Mouse (Mus musculus) CH12F3 (cell line): ENCODE results near the gene 2700097O09Rik.
"Not testable (repeated sequence)": the region's sequence is repeated elsewhere in the genome, so short reads cannot be mapped to it uniquely, and the experiment has no call there.

Experiments
- in situ Hi-C: fragments of 300-500 bp; cut with MboI; formaldehyde crosslinking; loops from 2 replicates; pipeline ENCODE4 v1.14.3; 2020; ENCODE audit warnings: low sequenced_read_pairs

The 2700097O09Rik gene

DNA sequence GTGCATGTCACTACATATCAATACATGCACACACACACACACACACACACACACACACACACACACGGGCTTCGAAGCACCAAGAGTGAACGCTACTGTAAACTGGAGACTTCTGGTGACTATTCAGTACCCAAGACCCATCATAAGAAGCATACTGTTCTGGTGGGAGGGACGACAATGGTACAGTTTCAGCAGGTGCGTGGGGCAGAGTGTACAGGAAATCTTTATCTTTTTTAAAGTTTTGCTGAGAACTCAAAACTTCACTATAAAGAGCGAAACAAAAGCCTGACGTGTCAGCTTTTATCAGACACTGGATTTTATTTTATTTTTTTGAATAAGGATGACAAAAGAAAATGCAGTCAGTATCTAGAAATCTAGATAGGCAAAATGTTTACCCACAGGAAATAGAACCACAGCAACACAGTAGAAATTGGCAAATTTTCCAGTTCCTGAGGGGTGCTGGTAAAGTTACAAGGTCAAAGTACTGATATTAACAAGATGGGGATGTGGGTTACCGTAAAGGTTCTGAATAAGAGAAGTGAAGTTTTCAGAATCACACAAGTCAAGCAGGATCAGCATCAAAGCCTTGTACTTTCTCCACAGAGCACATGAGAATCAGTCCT is 30.1 kb downstream of the 2700097O09Rik start:
- in situ Hi-C loops = no loop called here

DNA sequence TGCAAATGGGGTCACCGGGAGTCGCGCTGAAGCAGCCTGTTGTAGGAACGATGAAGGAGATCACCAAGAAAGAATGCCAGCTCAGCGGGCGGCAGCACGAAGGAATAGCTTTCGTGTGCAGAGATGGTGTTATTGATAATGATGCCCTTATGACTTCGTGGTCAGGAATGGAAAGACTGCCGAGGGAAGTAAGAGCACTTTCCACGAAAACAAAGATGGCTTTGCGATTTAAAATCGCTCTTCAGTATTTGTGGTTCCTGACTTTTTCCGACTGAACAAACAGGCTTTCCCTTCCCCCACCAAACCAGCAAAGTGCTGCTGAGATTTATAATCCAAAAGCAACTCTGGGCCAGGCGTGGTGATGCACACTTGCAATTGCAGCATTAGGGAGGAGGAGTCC is 38.9 kb downstream of the 2700097O09Rik start:
- in situ Hi-C loops = no loop called here

DNA sequence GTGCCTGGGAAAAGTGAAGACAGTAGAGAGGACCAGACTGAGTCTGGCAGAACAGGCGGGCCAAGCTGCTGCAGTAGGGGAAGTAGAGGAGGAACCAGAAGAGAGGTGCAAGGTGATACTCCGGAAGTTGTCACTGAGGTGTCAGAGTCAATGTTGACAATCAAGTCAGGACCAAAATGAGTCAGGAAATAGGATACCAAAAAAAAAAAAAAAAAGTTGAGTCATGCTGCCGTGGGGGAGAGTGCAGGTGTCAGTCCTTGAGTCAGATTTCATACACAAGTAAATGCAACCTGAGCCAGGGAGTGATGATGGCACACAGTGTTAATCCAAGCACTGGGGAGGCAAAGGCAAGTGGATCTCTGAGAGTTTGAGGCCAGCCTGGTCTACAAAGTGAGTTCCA is 52.8 kb downstream of the 2700097O09Rik start:
- in situ Hi-C loops = no loop called here

DNA sequence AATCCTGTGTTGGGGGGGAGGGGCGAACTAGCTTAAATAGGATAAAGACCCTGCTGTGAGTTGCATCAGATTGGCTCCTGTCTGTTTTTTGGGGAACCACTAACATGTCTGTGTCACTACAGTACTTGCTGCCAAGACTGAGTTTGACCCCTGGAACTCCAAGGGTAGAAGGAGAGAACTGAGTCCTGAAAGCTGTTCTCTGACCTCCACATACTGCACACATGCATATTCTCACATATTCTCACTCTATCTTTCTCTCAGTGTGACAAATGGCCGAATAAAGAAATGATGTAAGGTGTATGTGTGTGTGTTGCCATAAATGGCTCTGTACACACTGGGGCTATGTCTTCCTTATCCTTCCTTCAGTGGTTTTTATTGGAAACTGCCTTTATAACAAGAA is 56.6 kb downstream of the 2700097O09Rik start:
- in situ Hi-C loops = no loop called here

DNA sequence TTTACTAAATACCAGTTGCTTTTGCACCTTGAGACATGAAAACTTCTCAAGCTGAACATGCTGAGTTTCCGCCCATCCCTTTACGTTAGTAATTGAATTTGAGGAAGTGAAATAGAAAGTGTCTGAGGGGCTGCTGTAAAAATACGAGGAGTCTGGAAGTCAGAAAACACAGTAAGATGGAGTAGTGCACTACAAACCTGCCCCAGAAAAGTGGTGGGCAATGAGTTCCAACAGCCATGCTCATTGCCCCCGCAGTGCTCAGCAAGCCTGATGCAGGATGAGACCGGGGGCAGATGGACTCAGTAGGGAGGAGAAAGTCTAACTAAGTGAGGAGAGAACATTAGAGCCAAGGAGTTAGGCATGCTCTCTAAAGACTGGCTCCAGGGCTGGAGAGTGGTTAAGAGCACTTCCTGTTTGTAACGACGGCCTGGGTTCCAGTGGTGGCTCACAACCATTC is 60.5 kb downstream of the 2700097O09Rik start:
- in situ Hi-C loops = no loop called here

DNA sequence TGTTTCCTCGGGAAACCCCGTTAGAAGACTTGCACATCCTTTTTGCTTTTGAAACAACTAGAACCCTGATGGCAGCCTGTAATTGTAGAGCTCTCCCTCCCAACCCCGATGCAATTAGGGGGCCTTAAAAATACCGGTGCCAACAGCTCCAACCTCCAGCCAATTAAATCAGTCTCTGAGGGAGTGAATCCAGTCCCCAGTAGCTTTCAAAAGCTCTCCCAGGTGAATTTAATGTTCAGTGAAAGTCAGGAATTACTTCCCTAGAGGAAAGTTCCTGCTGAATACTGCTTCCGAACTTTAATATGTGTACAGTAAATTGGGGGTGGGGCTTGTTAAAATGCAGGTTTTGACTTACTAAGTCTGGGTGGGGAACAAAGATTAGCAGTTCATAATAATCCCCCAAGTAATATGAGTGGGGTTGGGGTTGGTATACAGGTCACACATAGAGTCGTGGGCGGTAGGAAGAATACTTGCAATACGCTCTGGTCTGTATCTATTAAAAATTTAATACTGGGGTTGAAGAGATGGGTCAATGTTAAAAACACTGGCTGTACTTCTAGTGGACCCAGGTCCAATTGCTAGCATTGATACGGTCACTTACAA is 62.7 kb downstream of the 2700097O09Rik start:
- in situ Hi-C loops = no loop called here

DNA sequence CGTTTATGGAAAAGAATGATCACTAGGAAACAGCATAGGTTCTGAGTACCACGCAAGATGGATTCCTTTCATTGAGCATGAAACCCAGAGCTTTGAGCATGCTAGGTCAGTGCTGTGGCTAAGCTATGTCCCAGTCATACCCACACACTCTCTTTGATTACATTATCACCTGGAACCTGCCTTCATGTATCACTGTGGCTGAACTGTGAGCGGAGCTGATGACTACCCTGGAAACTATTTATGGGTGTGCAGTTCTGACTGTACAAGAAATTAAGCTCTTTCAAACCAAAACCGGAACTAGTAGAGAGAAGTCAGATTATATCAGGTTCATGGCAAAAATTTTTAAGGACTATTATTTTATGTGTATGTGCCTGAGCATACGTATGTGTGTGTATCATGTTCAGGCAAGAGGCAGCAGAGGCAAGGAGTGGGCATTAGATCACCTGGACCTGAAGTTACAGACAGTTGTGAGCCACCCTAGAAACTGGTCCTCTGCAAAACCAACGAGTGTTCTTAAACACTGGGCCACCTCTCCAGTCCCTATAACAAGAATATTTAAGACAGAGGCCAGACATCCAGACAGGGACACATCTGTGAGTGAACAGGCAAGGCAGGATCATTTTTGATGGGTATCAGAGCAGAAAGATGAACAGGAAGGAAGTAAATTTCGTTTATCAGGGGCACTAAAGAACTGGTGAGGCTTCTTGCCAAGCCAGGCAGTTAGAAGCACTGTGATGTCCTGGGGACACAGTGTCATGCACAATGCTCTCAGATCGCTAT is 63.4 kb downstream of the 2700097O09Rik start:
- in situ Hi-C loops = no loop called here

DNA sequence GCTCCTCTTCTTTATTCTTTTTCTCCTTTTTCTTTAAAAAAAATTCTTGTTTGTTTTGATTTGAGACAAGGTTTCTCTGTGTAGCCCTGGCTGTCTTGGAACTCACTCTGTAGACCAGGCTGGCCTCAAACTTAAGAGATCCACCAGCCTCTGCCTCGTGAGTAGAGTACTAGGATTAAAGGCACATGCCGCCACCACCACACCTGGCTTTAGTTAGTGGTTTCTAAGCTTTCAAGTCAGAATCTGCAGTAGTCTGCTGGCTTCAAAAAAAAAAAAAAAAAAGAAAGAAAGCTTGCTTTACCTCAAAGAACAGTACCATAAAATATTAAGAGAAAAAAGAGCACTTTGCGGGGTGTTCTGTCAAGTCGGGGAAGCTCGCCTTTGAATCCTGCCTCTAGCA is 64.5 kb downstream of the 2700097O09Rik start:
- in situ Hi-C loops = no loop called here

DNA sequence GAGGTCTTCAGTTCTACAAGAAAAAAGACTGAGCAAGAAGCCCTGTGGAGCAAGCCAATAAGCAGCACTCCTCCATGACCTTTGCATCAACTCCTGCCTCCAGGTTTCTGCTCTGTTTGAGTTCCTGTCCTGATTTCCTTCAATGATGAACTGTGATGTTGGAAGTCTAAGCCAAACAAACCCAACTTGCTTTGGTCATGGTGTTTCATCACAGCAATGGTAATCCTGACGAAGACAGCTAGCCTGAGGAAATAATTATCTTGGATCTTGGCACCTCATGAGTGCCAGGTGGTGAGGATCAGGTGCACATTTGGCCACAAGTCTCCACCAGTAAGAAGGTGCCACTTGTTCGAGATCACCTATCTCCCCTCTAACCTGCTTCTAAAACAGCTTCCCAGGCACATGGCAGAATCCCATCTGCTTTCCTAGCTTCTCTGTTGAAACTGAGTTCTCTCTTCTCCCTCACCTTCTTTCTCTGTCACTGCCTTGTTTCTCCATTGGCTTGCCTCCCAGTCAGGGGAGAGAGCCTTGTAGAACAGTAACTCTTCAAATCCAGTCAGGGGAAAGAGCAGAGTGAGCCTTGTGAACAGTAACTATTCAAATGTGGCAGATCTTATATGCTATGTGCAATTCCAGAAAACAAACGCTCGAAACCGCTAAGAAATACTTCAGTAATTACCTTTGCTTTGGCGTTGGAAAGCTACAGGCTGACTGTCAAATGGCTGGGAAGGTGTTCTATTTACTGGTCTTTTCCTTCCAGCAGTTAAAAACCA is 66.1 kb downstream of the 2700097O09Rik start, which contains the start of gene Baz1a:
Gene Baz1a, minus strand, starts transcription at position 723 of the 773 bp plus-strand sequence.
- in situ Hi-C loops = no loop called here

DNA sequence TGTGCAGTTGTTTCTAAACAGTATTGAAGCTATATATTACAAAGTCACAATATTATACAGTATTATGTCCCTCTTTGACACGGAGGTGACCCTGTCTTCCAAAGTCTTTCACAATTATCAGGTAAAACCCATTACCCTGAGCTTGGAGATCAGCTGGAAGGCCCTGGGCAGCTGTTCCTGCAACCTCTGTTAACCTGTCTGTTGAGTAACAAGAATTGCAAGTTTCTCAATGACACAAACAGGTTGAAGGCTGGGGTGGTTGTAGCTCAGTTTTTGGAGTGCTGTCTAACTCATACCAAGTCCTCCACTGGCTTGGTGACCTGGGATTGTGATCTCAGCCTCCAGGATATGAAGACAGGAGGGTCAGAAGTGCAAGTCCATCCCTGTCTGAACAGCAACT is 66.9 kb downstream of the 2700097O09Rik start:
- in situ Hi-C loops = no loop called here

DNA sequence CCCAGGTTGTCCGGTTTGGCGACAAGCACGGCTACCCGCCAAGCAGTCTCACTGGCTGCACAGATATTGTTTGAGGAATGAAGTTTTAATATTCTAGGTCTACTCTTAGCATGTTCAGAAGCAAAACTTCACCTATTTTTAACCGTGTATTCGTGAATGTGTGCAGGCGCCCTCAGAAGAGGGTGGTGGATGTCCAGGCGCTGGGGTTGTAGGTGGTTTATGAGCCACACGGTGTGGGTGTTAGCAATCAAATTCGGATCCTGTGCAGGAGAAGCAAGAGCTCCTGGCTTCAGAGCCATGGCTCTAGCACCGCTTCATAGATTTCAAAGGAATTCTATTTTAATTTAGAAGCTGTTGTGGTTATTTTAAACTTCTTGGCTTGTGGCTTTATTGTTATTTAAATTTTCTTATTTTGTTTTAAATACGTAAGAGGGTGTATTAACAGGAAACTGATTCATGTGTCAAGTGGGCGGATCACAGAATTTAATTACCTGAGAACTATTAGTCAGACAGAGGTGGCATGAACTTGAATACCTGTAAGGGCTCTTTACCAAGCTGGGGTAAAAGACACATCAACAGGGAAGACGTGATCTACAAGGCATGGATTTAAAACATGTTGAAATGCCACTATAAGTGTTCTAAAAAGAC is 72.4 kb downstream of the 2700097O09Rik start:
- in situ Hi-C loops = no loop called here

DNA sequence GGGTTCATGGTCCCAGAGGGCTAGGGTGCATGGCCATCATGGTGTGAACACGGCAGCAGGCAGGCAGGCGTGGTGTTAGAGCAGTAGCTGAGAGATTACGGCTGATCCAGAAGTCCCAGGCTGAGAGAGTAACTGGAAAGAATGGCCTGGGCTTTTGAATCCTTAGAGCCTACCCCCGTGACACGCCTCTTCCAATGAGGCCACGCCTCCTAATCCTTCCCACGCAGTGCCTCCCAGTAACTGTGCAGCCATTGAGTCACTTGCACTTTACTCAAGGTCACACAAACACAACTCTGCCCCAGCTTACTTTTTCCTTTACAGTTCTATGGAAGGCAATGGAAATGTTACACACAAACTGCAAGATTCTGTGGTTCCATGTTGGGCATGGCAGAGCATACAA is 73.8 kb downstream of the 2700097O09Rik start:
- in situ Hi-C loops = no loop called here

DNA sequence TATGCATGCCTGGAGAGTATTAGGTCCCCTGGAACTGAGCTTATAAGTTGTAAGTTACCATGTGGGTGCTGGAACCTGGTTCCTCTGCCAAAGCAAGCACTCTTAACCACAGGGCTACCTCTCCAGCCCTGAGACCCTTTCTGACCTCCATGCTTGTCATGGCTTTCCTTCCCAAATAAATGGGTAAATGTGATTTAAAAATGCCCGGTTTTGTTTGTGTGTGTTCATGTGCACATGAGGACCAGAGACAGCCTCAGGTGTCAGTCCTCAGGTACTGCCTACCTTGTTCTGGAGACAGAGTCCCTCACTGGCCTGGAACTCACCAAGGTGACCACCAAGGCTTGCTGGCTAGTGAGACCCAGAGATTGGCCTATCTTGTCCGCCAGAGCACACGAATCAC is 75.5 kb downstream of the 2700097O09Rik start:
- in situ Hi-C loops = no loop called here

DNA sequence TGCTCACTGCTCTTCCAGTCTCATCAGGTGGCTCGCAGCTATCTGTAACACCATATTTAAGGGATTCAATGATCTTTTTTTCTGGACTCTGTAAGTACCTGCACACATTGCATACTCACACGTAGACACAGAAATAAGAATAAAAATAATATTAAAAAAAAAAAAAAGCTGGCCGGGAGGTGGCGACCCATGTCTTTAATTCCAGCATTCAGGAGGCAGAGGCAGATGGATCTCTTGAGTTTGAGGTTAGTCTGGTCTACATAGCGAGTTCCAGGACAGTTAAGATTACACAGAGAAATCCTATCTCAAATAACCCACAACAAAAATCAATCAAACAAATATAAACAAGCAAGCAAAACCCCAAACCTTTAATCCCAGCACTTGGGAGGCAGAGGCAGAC is 76.1 kb downstream of the 2700097O09Rik start:
- in situ Hi-C loops = no loop called here

DNA sequence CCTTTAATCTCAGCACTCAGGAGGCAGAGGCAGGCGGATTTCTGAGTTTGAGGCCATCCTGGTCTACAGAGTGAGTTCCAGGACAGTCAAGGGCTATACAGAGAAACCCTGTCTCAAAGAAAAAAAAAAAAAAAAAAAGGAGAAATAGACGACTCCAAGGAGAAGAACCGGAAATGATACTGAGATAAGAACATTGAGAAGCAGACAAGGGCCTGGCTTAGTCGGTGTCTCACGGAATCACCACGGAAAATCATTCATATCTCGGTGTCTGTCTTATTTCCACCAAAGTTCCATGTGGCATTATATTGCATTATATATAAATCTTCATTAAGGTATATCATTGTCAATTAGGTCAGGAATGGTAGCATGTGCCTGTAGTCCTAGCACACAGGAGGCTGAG is 77.4 kb downstream of the 2700097O09Rik start:
- in situ Hi-C loops = not testable (repeated sequence)

DNA sequence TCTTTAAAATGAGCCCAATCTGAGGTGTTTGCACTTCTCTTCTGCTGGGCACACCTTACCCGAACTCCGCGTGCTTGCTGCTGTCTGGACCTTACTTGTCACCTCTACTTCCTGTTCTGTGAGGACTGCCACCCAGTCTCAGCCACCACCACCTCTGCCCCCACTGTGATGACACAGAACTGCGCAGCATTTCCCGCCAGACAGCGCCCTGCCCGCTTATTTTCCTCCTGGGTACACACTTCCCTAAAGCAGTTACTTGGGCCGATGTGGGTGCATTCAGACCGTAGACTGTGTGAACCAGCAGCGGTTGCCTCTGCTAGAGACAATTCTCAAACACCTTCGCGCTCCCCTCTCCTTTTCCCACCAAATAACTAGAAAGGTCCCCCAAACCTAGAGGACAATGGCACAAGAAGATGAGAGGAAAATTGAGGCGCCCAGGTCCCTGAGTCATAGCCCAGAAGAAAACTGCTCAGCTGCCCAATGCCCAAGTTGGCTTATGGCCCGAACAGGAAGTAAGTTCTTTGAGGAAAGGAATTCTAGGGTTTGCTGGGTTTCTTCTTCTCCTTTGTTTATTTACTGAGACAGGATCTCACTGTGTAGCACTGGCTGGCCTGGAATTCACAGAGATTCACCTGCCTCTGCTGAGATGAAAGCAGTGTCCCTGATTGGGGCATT is 80.8 kb downstream of the 2700097O09Rik start:
- in situ Hi-C loops = no loop called here

DNA sequence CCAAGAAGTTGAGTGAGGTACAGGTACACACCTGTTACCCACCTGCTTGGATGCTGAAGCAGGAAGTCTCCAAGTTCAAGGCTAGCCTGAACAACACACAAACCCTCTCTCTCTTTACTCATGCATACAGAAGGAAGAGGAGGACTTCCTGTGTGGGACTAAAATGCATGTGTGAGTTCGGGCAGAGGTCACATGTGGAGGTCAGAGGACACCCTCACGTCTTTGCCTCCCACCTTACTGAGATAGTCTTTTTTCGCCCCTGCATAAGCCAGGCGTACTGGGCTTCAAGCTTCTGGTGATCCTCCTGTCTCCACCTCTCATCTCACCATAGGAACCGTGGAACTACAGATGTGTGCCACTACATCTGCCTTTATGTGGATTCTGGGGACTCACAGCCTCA is 81.5 kb downstream of the 2700097O09Rik start:
- in situ Hi-C loops = no loop called here

DNA sequence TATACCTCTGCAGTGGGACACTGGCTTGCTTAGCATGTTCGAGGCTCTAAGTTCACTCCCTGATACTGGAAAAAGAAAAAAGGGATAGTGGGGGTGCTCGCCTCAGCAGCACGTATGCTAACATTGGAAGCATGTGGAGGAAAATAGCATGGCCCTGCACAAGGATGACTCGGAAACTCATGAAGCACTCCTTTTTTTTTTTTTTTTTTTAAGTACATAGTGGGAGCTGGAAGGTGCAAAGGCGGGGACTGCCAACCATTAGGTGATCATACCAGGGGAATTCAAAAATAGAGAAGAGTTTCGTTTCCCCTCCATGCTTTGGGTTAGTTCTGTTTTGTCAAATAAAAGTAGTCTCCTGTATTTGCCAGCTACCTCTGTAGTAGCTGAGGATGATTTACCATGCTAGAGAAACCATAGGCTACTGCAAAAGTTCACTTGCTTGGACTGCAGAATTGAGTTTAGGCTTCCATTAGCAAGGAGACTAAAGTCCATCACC is 82.9 kb downstream of the 2700097O09Rik start:
- in situ Hi-C loops = no loop called here

DNA sequence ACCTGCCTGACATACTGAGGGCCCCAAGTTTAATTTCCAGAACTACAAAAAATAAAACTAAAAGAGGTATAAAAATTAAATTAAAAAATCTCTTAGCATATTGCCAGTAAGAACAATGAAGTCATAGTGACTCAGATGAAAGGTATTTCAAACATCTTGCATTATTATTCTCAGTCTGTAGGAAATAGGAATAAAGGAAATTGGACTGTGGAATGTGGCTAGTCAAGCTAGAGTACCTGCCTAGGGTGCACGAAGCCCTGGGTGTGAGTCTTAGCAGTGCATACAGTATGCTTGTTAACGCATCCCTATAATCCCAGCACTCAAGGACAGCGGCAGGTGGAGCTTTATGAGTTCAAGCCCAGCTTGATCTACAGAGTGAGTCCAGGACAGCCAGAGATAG is 83.9 kb downstream of the 2700097O09Rik start:
- in situ Hi-C loops = no loop called here
